Mouse (Mus musculus): ENCODE measurements around the gene Tgif2. TPM values are rescaled to one million over a fixed set of nuclear protein-coding genes. Genes with fewer than 3 reads are reported as not detected.
"Not testable (repeated sequence)": the region's sequence is repeated elsewhere in the genome, so short reads cannot be mapped to it uniquely, and the experiment has no call there.

Tgif2 gene
- polyA plus RNA-seq (2015; fragmentation: Nextera tagmentation; extraction: Ambion mirVana) = 69.6 and 72.6 TPM in 2 replicates

- H3K27me3 ChIP-seq = no peaks in the 10 kb centered on the region
- H3K36me3 ChIP-seq = peaks cover 36% of the 10 kb centered on the region
- H3K4me1 ChIP-seq = peaks cover 44% of the 10 kb centered on the region
- no peaks in the 10 kb centered on the region for H3K9me3 ChIP-seq
- H3K4me2 ChIP-seq = peak within 1 kb of the TSS; percentile 92
- peak within 1 kb of the TSS; percentile 86 for H3K9ac ChIP-seq
- 1% methylated on average over 61 of the region's 61 CpGs for WGBS
- peak; percentile 84 for ATAC-seq (ENCODE audit: insufficient number of reproducible peaks, insufficient read depth, low FRiP score, low TSS enrichment, low read depth)
- H3K4me3 ChIP-seq = peak within 1 kb of the TSS; percentile 73
- peak within 1 kb of the TSS; percentile 96 for H3K27ac ChIP-seq
These were observed at the start of gene Tgif2 for GRCm38 (mm10) chr2:156839319-156840191. Gene Tgif2 (plus strand): TSS chr2:156840007.

GRCm38 (mm10) chr2:156798516-156798915 is 41.3 kb upstream of the Tgif2 start:
- ATAC-seq (ENCODE audit: insufficient number of reproducible peaks, insufficient read depth, low FRiP score, low TSS enrichment, low read depth) = no peak
- Histone ChIP-seq H3K4me3 (no peak overlapping the region), H3K36me3 (no peaks in the 10 kb centered on the region), H3K9me3 (peaks cover 3% of the 10 kb centered on the region; the same call in 1 of the 2 replicates), H3K4me1 (0 out of 2 replicates have a peak, but pooled peaks cover 2% of the 10 kb centered on the region), H3K4me2 (no peak overlapping the region), H3K27ac (no peak overlapping the region), H3K9ac (no peak overlapping the region), H3K27me3 (no peaks in the 10 kb centered on the region)
- 71% methylated on average over 1 of the region's 1 CpGs for WGBS

DNA sequence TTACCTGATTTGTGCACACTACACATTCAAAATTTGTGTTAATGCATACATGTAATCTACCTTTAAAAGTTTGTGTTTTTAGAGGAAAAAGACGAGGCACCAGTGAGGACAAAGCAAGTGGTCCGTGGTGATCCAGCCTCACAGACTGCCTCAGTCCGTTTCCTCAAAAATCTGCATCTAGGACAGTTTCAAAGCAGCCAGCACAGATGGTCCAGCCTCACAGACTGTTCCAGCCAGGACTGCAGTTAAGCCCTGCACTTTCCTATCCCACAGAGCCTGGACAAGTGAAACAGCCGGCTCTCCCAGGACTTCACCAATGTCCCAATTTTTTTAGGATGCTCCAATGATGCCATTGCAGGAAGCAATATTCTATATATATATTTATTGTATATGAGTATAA is 38.8 kb upstream of the Tgif2 start:
- peaks cover 3% of the 10 kb centered on the region; the same call in 1 of the 2 replicates for H3K9me3 ChIP-seq
- 0 out of 2 replicates have a peak, but pooled peaks cover 2% of the 10 kb centered on the region for H3K4me1 ChIP-seq
- ATAC-seq (ENCODE audit: insufficient number of reproducible peaks, insufficient read depth, low FRiP score, low TSS enrichment, low read depth) = no peak
- no peaks in the 10 kb centered on the region for H3K27me3 ChIP-seq
- no peak overlapping the region for H3K4me2 ChIP-seq
- 64% methylated on average over 4 of the region's 4 CpGs for WGBS
- H3K9ac ChIP-seq = no peak overlapping the region
- no peaks in the 10 kb centered on the region for H3K36me3 ChIP-seq
- no peak overlapping the region for H3K27ac ChIP-seq
- no peak overlapping the region for H3K4me3 ChIP-seq

DNA sequence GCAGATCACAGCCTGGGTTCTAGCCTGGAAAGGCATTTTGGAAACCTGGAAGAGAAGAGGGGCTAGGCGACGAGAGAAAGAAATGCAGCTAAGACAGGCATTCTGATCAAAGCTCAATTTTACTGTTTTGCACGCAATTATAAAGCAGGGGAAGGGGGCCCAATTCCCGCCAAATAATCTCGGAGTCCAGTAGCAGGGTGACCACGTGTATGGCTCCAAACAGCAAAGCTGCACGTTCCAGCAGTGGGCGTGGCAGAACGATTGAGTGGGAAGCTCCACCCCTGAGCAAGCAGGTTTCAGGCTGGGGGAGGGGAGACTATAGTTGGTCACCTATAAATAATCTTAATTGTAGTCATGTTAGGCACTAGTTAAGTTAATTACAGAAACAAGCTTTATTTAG is 37.7 kb upstream of the Tgif2 start:
- H3K4me2 ChIP-seq; H3K27ac ChIP-seq; H3K4me3 ChIP-seq; ATAC-seq (ENCODE audit: insufficient number of reproducible peaks, insufficient read depth, low FRiP score, low TSS enrichment, low read depth); H3K9ac ChIP-seq; H3K36me3 ChIP-seq; H3K9me3 ChIP-seq; H3K4me1 ChIP-seq; H3K27me3 ChIP-seq: not testable (repeated sequence)
- WGBS = 52% methylated on average over 9 of the region's 9 CpGs

DNA sequence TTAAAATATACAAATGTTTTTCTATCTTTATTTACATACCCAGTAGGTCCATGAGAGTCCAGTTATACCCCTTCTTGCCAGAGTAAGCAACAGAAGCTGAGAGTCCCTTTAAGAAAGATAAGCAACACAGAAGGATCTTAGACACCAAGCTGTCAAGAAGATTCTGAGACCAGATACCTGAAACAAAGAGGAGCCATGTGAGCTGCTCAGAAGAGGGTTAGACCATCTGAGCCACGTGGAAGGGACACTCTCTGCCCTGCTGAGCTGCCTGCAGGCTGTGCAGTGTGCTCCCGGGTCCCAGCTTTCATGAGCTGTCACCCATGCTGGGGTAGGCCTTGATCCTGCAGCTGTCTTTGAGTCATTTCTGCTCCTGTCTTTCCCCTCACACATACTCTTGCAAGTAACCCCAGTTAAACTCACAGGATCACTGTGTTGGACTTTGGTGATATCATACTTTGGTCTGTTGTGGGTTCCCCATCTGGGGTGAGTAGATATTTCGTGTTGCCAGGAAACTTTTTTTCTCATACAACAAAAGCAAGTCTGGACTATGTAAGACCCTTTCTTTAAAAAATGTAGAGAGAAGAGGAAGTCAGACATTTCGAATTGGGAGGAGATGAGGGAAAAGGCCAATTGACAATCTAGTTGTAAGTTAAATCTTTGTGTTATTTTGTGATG is 36.0 kb upstream of the Tgif2 start:
- Histone ChIP-seq H3K9ac (no peak overlapping the region), H3K4me2 (no peak overlapping the region), H3K4me3 (no peak overlapping the region), H3K9me3 (no peaks in the 10 kb centered on the region), H3K27me3 (no peaks in the 10 kb centered on the region), H3K27ac (no peak overlapping the region), H3K4me1 (0 out of 2 replicates have a peak, but pooled peaks cover 2% of the 10 kb centered on the region), H3K36me3 (no peaks in the 10 kb centered on the region)
- WGBS = 67% methylated on average over 4 of the region's 4 CpGs
- no peak for ATAC-seq (ENCODE audit: insufficient number of reproducible peaks, insufficient read depth, low FRiP score, low TSS enrichment, low read depth)

- no peak overlapping the region for H3K27ac ChIP-seq
- no peaks in the 10 kb centered on the region for H3K9me3 ChIP-seq
- no peak overlapping the region for H3K9ac ChIP-seq
- no peak overlapping the region for H3K4me3 ChIP-seq
- 0 out of 2 replicates have a peak, but pooled peaks cover 2% of the 10 kb centered on the region for H3K4me1 ChIP-seq
- H3K4me2 ChIP-seq = no peak overlapping the region
- WGBS = 86% methylated on average over 4 of the region's 4 CpGs
- no peaks in the 10 kb centered on the region for H3K36me3 ChIP-seq
- ATAC-seq (ENCODE audit: insufficient number of reproducible peaks, insufficient read depth, low FRiP score, low TSS enrichment, low read depth) = no peak
- H3K27me3 ChIP-seq = no peaks in the 10 kb centered on the region
These were observed 35.2 kb upstream of the Tgif2 start for GRCm38 (mm10) chr2:156804589-156804988.

- H3K27ac ChIP-seq = no peak overlapping the region
- no peak overlapping the region for H3K9ac ChIP-seq
- no peak overlapping the region for H3K4me2 ChIP-seq
- no peaks in the 10 kb centered on the region for H3K27me3 ChIP-seq
- WGBS = 69% methylated on average over 6 of the region's 6 CpGs
- no peaks in the 10 kb centered on the region for H3K36me3 ChIP-seq
- no peaks in the 10 kb centered on the region for H3K4me1 ChIP-seq
- H3K9me3 ChIP-seq = no peaks in the 10 kb centered on the region
- H3K4me3 ChIP-seq = no peak overlapping the region
- ATAC-seq (ENCODE audit: insufficient number of reproducible peaks, insufficient read depth, low FRiP score, low TSS enrichment, low read depth) = no peak
These were observed 32.9 kb upstream of the Tgif2 start for GRCm38 (mm10) chr2:156806886-156807285.

DNA sequence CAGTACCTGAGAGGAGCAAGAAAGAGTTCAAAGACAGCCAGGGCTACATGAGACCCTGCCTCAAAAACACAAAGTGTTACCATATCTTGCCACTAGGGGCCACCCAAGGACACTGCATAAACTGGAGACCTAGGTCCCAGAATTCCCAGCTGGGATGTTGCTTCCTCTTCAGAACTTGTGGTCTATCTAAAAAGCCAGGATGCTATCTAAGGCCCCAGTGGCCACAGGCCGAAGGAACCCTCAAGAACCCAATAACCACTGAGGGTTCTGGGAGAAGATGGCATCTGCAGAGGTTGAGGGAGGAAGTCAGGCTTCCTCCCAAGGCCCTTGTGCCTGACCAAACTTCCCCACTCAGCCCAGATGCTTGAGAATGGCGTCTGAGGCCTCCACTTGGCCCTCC is 30.2 kb upstream of the Tgif2 start:
- Histone ChIP-seq H3K9me3 (no peaks in the 10 kb centered on the region), H3K27ac (no peak overlapping the region), H3K4me1 (peaks cover 8% of the 10 kb centered on the region), H3K4me3 (no peak overlapping the region), H3K36me3 (no peaks in the 10 kb centered on the region), H3K9ac (no peak overlapping the region), H3K27me3 (no peaks in the 10 kb centered on the region), H3K4me2 (no peak overlapping the region)
- WGBS = 48% methylated on average over 2 of the region's 2 CpGs
- ATAC-seq (ENCODE audit: insufficient number of reproducible peaks, insufficient read depth, low FRiP score, low TSS enrichment, low read depth) = 0 out of 2 replicates have a peak, but pooled peaks have one; percentile 26

DNA sequence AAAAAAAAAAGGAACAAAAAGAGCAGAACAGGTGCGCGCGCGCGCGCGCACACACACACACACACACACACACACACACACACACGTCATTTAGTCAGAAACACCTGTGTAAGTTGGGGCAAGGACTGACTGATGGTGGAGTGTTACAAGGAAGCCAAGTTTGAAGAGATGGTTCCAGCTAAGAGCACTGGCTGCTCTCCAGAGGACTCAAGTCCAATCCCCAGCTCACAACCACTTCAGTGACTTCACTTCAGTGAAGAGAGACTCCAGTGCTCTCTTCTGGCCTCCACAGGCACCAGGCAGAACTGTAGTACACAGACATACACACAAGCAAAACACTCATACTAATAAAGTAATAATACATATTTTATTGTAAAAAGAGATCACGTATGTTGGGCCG is 29.1 kb upstream of the Tgif2 start:
- Histone ChIP-seq H3K4me3 (no peak overlapping the region), H3K4me2 (no peak overlapping the region), H3K9ac (no peak overlapping the region), H3K27ac (no peak overlapping the region), H3K4me1 (peaks cover 18% of the 10 kb centered on the region), H3K9me3 (no peaks in the 10 kb centered on the region), H3K27me3 (no peaks in the 10 kb centered on the region), H3K36me3 (no peaks in the 10 kb centered on the region)
- ATAC-seq (ENCODE audit: insufficient number of reproducible peaks, insufficient read depth, low FRiP score, low TSS enrichment, low read depth) = no peak
- WGBS = 96% methylated on average over 10 of the region's 10 CpGs

DNA sequence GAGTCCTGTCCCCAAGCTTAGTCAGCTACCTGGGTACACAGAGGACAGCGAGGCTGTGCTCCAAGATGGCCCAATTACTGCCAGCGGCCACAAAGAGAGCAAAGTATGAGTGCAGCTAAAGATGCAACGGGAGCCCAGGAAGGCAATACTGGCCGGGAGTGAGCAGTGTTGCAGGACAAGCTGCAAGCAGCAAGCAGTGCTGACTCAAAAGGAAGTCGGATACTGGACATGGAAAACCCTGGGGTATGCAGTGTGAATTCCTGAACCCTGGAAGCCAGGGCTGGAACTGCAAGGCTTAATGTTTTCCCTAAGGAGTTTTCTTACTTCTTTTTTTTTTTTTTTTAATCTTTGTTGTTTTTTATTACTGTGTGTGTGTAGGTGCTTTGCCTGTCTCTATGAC is 28.3 kb upstream of the Tgif2 start:
- no peak for ATAC-seq (ENCODE audit: insufficient number of reproducible peaks, insufficient read depth, low FRiP score, low TSS enrichment, low read depth)
- Histone ChIP-seq H3K4me3 (no peak overlapping the region), H3K36me3 (no peaks in the 10 kb centered on the region), H3K9me3 (no peaks in the 10 kb centered on the region), H3K4me1 (peaks cover 19% of the 10 kb centered on the region), H3K4me2 (no peak overlapping the region), H3K27me3 (no peaks in the 10 kb centered on the region), H3K9ac (no peak overlapping the region), H3K27ac (no peak overlapping the region)
- 68% methylated on average over 5 of the region's 5 CpGs for WGBS

DNA sequence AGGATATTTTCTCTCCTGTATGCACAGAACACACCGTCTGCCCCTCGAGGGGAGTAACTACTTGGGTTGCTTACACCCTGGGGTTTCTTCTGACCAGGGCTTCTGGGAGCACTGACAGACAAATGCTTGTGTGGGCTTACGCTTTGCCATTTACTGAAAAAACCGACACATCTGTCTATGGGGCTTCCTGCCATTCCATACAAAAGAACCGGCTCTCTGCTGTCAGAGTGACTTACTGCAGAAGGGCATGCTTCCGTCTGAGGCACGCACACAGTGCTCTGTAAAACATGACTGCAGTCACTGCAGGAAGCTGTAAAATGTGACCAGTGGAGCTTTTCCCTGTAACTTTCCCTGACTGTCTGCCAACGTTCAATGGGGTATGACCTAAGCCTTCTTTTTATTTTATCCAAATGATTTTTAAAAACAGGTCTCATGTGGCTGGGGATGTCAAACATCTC is 25.4 kb upstream of the Tgif2 start:
- 14% methylated on average over 8 of the region's 8 CpGs for WGBS
- H3K27me3 ChIP-seq = no peaks in the 10 kb centered on the region
- H3K9ac ChIP-seq = 0 out of 2 replicates have a peak overlapping the region, but pooled peaks have one; percentile 46
- H3K36me3 ChIP-seq = no peaks in the 10 kb centered on the region
- no peak for ATAC-seq (ENCODE audit: insufficient number of reproducible peaks, insufficient read depth, low FRiP score, low TSS enrichment, low read depth)
- H3K4me3 ChIP-seq = no peak overlapping the region
- no peaks in the 10 kb centered on the region for H3K9me3 ChIP-seq
- H3K4me1 ChIP-seq = peaks cover 19% of the 10 kb centered on the region
- H3K4me2 ChIP-seq = no peak overlapping the region
- H3K27ac ChIP-seq = peak overlapping the region; percentile 12; the same call in 1 of the 2 replicates
